Mouse (Mus musculus) layer of hippocampus, adult 9-11 months (tissue): Measurements from ENCODE around the gene Taf10.
A peak's percentile ranks its signal among the peaks of the same experiment; 100 is the strongest.

ENCODE experiments used
- DNase-seq: peaks from one replicate; pipeline ENCODE4 v3.0.0; 2022

The Taf10 gene

DNA sequence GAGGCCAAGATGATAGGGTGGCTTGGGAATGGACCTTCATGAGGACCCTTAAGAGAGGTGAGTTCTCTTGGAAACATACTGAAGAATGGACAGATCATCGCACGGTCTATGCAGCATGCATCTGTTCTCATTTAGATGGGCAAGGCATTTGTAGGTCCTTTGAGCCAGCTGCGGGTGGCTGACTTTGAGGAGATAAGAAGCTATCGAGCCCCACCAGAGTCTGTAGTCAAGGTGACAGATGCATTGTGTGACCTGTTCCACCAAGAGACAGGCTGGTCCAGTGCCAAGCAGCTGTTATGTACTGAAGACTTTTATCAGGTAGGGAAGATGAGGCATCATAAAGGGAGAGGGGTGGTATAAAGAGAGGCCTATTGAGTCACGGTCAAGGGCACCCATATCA is 35.4 kb downstream of the Taf10 start:
- no peak for DNase-seq

DNA sequence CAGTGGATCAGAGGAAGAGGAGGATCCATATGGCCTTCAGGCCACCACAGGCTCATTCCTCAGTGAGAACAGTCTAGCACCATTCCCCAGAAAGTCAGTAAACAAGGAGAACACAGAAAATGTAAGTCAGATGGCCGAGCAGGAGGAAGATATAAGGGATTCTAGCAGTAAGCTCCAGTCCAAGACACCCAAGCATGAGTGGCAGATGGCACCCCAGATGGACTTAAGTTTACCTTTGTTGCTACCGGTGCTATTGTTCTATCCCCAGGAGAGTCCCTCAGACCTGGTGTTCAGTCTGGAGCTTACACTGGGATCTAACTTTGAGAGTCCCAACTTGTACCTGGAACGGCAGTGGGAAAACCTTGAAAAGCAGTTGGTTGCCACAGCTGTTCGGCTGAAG is 40.3 kb downstream of the Taf10 start:
- DNase-seq = no peak

GRCm38 (mm10) chr7:105703184-105703583 is 41.0 kb downstream of the Taf10 start:
- peak; percentile 64 for DNase-seq

- no peak for DNase-seq
Observed at GRCm38 (mm10) chr7:105690875-105691274, 53.3 kb downstream of the Taf10 start.
